Mouse (Mus musculus): ENCODE data around the gene Stat5b.
A peak's percentile ranks its signal among the peaks of the same experiment; 100 is the strongest.

Stat5b gene

DNA sequence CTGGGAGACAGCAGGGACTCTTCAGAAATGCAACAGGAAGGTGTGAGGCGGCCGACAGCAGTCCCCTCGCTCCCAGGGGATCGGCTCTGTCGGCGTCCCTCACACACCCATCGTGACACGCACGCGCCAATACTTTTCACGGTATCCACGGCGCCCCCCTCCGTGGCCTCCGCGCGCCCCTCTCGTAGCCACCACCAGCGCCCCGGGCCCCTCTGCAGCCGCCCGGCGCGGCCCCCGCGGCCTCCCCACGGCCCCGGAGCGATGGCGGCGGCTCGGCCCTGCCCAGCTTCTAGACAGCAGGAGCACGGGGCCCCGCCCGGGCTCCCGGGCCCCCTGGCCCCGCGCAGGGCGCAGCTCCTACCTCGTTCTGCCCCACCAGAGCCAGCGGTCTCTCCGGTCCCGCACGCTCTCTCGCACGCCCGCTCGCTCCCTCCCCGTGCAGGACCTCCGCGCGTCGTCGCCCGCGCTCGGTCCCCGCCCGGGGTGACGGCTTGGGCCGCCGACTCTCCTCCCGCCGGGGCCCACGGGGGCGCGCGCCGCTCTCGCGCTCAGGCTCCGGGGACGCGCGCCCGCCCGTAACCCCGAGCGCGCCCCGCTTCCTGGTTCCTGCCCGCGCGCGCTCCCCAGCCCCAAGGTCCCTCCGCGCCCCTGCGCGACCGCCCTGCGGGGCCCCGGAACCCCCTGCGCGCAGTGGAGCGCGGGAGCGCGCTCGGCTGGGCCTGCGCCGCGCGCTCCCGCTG is at the start of gene Stat5b:
Gene Stat5b (minus strand): TSS at position 687 of the 740 bp plus-strand sequence.
- DNase-seq (ENCODE audit: low spot score in 2 of 2): peak; percentile 37 to 39

GRCm38 (mm10) chr11:100898441-100899199 is 48.1 kb upstream of the Stat5b start:
- DNase-seq (ENCODE audit: low spot score in 2 of 2): no peak

GRCm38 (mm10) chr11:100897294-100898231 is 47.0 kb upstream of the Stat5b start:
- peak in 1 of 2 experiments; percentile 23 for DNase-seq (ENCODE audit: low spot score in 2 of 2)

- no peak for DNase-seq (ENCODE audit: low spot score in 2 of 2)
Observed at GRCm38 (mm10) chr11:100896078-100896477, 45.6 kb upstream of the Stat5b start.

- no peak for DNase-seq (ENCODE audit: low spot score in 2 of 2)
Observed at GRCm38 (mm10) chr11:100894146-100894918, 43.8 kb upstream of the Stat5b start.

GRCm38 (mm10) chr11:100893482-100893881 is 43.0 kb upstream of the Stat5b start:
- DNase-seq (ENCODE audit: low spot score in 2 of 2): peak; percentile 74 to 81

DNA sequence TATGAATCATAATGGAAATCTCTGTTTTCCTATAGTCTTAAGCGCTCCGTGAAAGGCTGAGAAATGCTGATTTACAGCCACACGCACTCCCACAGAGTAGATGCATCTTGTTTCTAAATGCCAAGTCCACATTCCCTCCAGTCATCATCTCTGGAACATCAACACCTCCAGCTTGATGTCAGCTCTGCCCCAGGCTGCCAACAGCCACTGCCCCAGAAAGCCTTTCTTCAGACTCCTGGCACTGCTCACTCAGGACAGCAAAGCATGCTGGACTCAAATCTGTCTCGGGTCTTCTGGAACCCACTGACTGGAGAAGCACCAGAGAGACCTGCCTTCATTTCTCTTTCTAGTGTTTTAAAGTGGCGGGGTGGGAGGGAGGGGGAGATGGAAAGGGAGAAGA is 41.9 kb upstream of the Stat5b start:
- DNase-seq (ENCODE audit: low spot score in 2 of 2): no peak

DNA sequence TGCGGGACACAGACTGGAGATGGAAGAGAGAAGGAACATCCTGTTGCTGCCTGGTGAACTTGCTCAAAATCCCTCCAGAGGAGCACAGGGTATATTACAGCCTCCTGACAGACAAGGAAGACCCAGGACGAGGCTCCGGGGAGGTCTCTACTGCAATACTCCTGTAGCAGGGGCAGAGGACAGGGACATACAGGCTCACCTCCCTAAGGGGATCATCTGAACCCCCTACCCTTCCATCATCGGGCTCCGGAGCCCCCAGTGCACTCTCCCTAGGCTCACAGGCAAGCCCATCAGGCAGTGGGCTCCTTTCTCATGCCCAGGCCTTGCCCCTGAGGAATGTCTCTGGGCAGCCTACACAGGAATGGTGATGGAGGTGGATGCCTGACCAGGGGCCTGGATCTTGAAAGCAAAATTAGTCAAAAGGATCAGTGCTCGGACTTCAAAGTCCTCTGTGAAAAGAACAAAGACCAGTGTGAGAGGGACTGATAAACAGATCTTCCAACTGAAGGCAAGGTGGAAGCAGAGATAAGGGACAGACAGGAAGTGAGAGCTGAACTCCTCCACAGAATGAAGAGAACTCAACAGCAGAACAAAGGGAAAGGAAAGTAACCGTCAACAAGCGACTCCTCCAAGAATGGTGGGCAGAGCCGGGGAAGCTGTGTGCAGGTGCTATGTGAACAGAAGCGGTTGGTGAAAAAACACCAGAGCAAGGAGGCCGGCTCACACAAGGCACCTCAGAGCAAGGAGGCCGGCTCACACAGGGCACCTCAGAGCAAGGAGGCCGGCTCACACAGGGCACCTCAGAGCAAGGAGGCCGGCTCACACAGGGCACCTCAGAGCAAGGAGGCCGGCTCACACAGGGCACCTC is 41.0 kb upstream of the Stat5b start:
- DNase-seq (ENCODE audit: low spot score in 2 of 2): no peak

- no peak for DNase-seq (ENCODE audit: low spot score in 2 of 2)
Observed at GRCm38 (mm10) chr11:100890481-100890880, 40.0 kb upstream of the Stat5b start.

GRCm38 (mm10) chr11:100888348-100888820 is 37.9 kb upstream of the Stat5b start:
- no peak for DNase-seq (ENCODE audit: low spot score in 2 of 2)

DNA sequence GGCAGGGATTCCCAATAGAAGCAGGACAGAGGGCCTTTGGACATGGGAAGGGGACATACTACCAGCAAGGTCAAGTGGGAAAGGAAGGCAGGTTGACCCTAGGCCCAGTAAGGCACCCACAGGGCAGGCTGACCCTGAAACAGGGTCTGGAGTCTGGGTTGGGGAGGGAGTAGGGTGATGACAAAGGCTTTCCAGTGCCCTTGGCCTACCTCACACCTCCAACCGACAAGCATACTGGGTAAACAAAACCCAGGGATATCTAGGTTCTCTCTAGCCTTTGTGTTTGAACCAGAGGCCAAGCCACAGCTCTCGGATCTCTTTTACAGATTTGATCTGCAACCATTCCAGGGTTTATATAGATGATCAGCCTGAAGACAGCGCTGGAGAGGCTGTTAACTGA is 37.2 kb upstream of the Stat5b start:
- DNase-seq (ENCODE audit: low spot score in 2 of 2): no peak

GRCm38 (mm10) chr11:100887236-100887635 is 36.7 kb upstream of the Stat5b start:
- DNase-seq (ENCODE audit: low spot score in 2 of 2): no peak

GRCm38 (mm10) chr11:100886188-100886740 is 35.7 kb upstream of the Stat5b start:
- DNase-seq (ENCODE audit: low spot score in 2 of 2): no peak

DNA sequence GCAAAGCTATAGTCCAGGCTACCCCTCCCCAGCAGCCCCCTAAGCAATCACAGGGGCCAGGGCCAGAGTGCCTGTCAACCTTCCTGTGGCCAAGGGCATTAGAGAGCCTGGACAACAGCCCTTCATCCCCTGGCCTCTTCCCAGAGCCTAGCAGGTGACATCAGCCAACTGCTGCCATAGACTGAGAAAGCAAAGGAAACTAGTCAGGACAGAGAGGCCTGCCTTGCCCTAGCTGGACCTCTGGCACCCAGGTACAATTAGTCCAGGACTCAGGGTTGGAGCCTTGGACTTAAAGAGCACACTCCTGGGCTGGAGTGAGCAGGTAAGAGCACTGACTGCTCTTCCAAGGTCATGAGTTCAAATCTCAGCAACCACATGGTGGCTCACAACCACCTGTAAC is 34.9 kb upstream of the Stat5b start:
- no peak for DNase-seq (ENCODE audit: low spot score in 2 of 2)

DNA sequence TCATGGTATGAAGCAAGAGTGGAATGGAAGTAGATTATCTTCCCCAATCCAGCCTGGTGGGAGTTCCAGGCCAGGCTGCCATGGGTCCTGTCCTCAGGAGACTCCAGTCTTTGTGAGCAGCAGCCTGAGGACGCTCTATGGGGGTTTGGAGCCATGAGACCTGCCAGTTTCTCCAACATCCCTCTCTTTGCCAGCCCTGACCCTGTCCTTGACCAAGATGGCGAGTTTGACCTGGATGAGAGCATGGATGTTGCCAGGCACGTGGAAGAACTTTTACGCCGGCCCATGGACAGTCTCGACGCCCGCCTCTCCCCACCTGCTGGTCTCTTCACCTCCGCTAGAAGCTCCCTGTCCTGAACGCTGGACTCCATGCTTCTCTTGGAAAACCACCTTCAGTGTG is 33.1 kb upstream of the Stat5b start:
- no peak for DNase-seq (ENCODE audit: low spot score in 2 of 2)

- no peak for DNase-seq (ENCODE audit: low spot score in 2 of 2)
Observed at GRCm38 (mm10) chr11:100879321-100880078, 29.0 kb upstream of the Stat5b start.

DNA sequence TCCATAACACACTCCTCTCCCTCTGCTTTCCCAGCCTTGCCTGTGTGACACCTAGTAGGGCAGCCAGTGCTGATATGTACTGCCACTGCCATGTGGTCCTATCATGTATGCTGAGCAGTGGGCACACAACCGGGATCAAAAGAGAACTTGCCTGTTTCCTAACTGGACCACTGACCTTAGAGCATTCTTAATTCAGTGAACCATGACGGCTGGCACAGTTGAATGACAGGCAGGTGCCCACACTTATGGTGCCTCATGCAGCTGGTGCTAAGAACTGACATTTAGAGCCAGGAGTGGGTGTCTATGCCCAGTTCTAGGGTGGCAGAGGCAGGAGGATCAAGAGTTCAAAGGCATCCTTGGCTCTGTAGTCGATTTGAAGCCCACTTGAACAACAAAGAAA is 25.2 kb upstream of the Stat5b start:
- no peak for DNase-seq (ENCODE audit: low spot score in 2 of 2)

- DNase-seq (ENCODE audit: low spot score in 2 of 2): no peak
Observed at GRCm38 (mm10) chr11:100870968-100871350, 20.4 kb upstream of the Stat5b start.

All from frontal cortex, postnatal 25 days (tissue).